Mouse (Mus musculus) spleen, postnatal 10 days (tissue): ENCODE data around the gene Etv2.

Experiments
- DNase-seq, 2 experiments: peaks; one replicate each; pipeline ENCODE4 v3.0.0; 2021 to 2022; ENCODE audit warnings: low spot score in 2 of 2

The Etv2 gene

GRCm38 (mm10) chr7:30588676-30589434 lies 46.8 kb downstream of the Etv2 start, which contains the start of gene Kmt2b:
Gene Kmt2b (minus strand): TSS chr7:30588726.
- DNase-seq = peak; percentile 89 to 95

DNA sequence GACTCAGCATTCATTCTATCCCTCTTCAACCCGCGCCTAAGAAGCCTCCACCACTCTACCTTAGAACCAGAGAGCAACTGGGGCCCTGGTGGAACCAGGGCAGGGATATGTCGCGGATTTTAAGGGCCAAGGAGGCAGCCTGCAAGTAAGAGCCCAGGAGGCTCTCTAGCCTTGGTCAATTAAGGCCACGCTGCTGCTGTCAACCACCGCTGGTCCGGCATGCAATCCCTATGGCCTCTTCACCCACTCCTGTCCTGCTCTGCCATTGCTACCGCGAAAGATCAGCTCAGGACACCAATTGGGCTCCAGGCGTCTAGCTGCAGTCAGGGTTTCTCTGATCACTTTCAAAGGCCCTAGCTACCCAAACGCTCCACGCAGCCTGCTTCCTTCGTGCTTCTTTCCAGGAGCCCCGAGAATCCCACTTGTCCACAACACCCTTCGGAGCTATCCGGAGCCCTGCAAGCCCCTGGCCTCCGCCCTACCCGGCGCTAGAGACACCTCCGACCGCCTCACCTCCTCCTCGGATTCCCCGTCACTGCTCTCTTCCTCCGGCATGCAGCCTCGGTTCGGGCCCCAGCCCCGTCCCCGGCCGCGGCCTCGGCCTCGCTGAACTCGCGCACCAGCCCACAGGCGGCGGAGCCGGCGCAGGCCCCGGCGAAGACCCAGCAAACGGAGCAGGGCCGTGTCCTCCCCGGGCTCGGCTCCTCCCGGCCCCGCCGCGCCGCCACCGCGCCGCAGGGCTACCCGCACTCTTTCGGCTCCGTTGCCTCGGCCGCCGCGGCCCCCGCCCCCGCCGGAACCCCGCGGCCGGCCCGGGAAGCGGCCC lies 47.6 kb downstream of the Etv2 start:
- peak; percentile 71 to 83 for DNase-seq

- no peak for DNase-seq
These were observed 49.1 kb downstream of the Etv2 start for GRCm38 (mm10) chr7:30586455-30587020.

DNA sequence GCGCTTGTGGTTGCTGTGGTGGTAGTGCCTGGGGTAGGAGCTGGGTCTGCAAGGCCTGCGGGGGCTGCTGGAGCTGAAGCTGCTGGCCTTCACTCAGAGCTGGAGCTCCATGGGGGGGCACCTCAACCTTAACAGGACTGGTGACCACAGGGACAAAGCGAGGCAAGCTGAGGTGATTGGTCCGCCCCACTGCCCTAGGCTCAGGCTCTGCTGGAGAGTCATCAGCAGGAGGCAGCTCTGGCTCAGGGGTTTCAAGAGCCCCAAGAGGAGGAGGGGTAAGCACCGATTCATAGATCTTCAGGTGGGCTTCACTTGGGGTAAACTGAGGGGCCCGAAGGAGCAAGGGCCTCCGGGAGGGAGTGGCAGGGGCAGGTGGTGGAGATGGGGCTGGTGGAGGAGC lies 50.5 kb downstream of the Etv2 start:
- DNase-seq = no peak

- no peak for DNase-seq
These were observed 51.3 kb downstream of the Etv2 start for GRCm38 (mm10) chr7:30584339-30584738.
